Mouse (Mus musculus) ovary, postnatal 14 days (tissue): Measurements from ENCODE around the gene Sars2.
A peak's percentile ranks its signal among the peaks of the same experiment; 100 is the strongest.
"Not testable (repeated sequence)": the region's sequence is repeated elsewhere in the genome, so short reads cannot be mapped to it uniquely, and the experiment has no call there.

Source experiments
- DNase-seq: peaks from one replicate; pipeline ENCODE4 v3.0.0; 2022; ENCODE audit warnings: low spot score

Sars2 gene

GRCm38 (mm10) chr7:28741709-28742438 lies at the start of gene Sars2, which contains the start of gene Mrps12:
Gene Sars2, plus strand, starts transcription at chr7:28741992.
Gene Mrps12, minus strand, starts transcription at chr7:28741820.
- peak; percentile 93 for DNase-seq

GRCm38 (mm10) chr7:28692545-28693320 lies 49.1 kb upstream of the Sars2 start, which contains the start of gene Fbxo27:
Gene Fbxo27, plus strand, starts transcription at chr7:28692849.
- DNase-seq: no peak

GRCm38 (mm10) chr7:28693321-28693966 lies 48.3 kb upstream of the Sars2 start:
- peak; percentile 54 for DNase-seq

GRCm38 (mm10) chr7:28694423-28694822 lies 47.4 kb upstream of the Sars2 start:
- DNase-seq: no peak

- no peak for DNase-seq
Measured at GRCm38 (mm10) chr7:28694966-28695511, 46.8 kb upstream of the Sars2 start.

- no peak for DNase-seq
Measured at GRCm38 (mm10) chr7:28697277-28697676, 44.5 kb upstream of the Sars2 start.

GRCm38 (mm10) chr7:28700269-28700668 lies 41.5 kb upstream of the Sars2 start:
- DNase-seq: no peak

- DNase-seq: not testable (repeated sequence)
Measured at GRCm38 (mm10) chr7:28701306-28701705, 40.5 kb upstream of the Sars2 start.

GRCm38 (mm10) chr7:28702601-28703143 lies 39.1 kb upstream of the Sars2 start:
- no peak for DNase-seq

GRCm38 (mm10) chr7:28709454-28709853 lies 32.3 kb upstream of the Sars2 start:
- DNase-seq: no peak

- no peak for DNase-seq
Measured at GRCm38 (mm10) chr7:28710962-28711361, 30.8 kb upstream of the Sars2 start.

GRCm38 (mm10) chr7:28714667-28715066 lies 27.1 kb upstream of the Sars2 start:
- DNase-seq: no peak

- DNase-seq: no peak
Measured at GRCm38 (mm10) chr7:28715598-28715997, 26.2 kb upstream of the Sars2 start.

- peak; percentile 44 for DNase-seq
Measured at GRCm38 (mm10) chr7:28716590-28717281, 25.1 kb upstream of the Sars2 start, which contains the start of gene Fbxo17. Gene Fbxo17, plus strand, starts transcription at chr7:28716804.

- DNase-seq: no peak
Measured at GRCm38 (mm10) chr7:28717726-28718125, 24.1 kb upstream of the Sars2 start.

- DNase-seq: no peak
Measured at GRCm38 (mm10) chr7:28719159-28719558, 22.6 kb upstream of the Sars2 start.

GRCm38 (mm10) chr7:28719650-28720049 lies 22.1 kb upstream of the Sars2 start:
- no peak for DNase-seq

GRCm38 (mm10) chr7:28720753-28721537 lies 20.8 kb upstream of the Sars2 start:
- DNase-seq: no peak

GRCm38 (mm10) chr7:28722079-28722478 lies 19.7 kb upstream of the Sars2 start:
- no peak for DNase-seq

- no peak for DNase-seq
Measured at GRCm38 (mm10) chr7:28724613-28725012, 17.2 kb upstream of the Sars2 start.

GRCm38 (mm10) chr7:28726600-28726999 lies 15.2 kb upstream of the Sars2 start:
- DNase-seq: peak; percentile 64
